ENCODE assay signal across 19 mouse cellular contexts in the genomic region with DNA sequence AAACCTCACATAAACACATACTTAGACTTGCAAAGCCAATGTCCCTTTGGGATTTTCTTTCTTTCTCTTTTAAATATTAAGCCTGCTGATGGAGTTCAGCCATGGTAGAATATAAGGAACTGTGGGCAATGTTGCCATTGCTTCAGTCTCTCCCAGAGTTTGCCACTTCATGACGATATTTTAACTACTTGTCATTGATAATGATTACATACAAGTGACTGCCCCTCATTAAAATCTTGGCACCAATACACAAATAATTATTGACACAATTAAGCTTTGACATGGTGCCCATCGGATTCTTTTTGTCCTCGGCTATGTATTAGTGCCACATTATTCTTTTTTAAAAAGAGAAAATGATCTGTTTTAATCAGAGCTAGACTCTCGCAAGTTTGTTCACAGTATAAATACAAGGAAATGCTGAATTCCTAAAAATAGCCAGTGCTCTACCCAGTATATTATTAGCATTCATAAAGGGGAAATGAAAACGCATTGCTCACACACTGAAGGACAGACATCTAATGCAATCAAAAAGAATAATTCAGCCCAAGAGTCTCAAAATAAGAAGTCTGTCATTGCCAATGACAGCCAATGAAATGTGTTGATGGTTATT.
"Had no signal": no experiment of that assay in that cellular context is flagged by ENCODE, and none has a peak within 500 bp of the region (broad histone marks: within the 10 kb centered on the region; RNA-seq: fewer than 3 reads in every experiment).

No protein-coding gene starts in this region.

- H3K9me3 ChIP-seq: liver, embryonic 12.5 days; liver, embryonic 15.5 days; lung, embryonic 15.5 days; midbrain, embryonic 12.5 days; midbrain, embryonic 15.5 days; neural tube, embryonic 13.5 days; stomach, embryonic 15.5 days had no signal

- H3K36me3 ChIP-seq: liver, embryonic 12.5 days; liver, embryonic 15.5 days; lung, embryonic 15.5 days; midbrain, embryonic 12.5 days; midbrain, embryonic 15.5 days; neural tube, embryonic 13.5 days; stomach, embryonic 15.5 days had no signal

- H3K9ac ChIP-seq: liver, embryonic 12.5 days; liver, embryonic 15.5 days; lung, embryonic 15.5 days; midbrain, embryonic 12.5 days; midbrain, embryonic 15.5 days; neural tube, embryonic 13.5 days; stomach, embryonic 15.5 days had no signal

- H3K4me2 ChIP-seq: liver, embryonic 12.5 days; liver, embryonic 15.5 days; lung, embryonic 15.5 days; midbrain, embryonic 12.5 days; midbrain, embryonic 15.5 days; neural tube, embryonic 13.5 days; stomach, embryonic 15.5 days had no signal

- H3K4me3 ChIP-seq: layer of hippocampus, adult 2 months; liver, embryonic 12.5 days; liver, embryonic 15.5 days; lung, embryonic 15.5 days; midbrain, embryonic 12.5 days; midbrain, embryonic 15.5 days; myocyte; neural tube, embryonic 13.5 days; stomach, embryonic 15.5 days had no signal

- H3K27me3 ChIP-seq: liver, embryonic 12.5 days; liver, embryonic 15.5 days; lung, embryonic 15.5 days; midbrain, embryonic 12.5 days; midbrain, embryonic 15.5 days; neural tube, embryonic 13.5 days; stomach, embryonic 15.5 days had no signal

- ATAC-seq: liver, embryonic 12.5 days; midbrain, embryonic 15.5 days had no signal

- H3K27ac ChIP-seq: kidney, postnatal 0 days; layer of hippocampus, adult 2 months; liver, embryonic 12.5 days; liver, embryonic 15.5 days; lung, embryonic 15.5 days; midbrain, embryonic 12.5 days; midbrain, embryonic 15.5 days; neural tube, embryonic 13.5 days; stomach, embryonic 15.5 days had no signal

- H3K4me1 ChIP-seq: liver, embryonic 12.5 days; liver, embryonic 15.5 days; lung, embryonic 15.5 days; midbrain, embryonic 12.5 days; midbrain, embryonic 15.5 days; stomach, embryonic 15.5 days had no signal

- DNase-seq: kidney, adult 2 months; kidney, postnatal 25 days; layer of hippocampus, adult 9-11 months; lung, adult 18-20 months; lung, postnatal 10 days; lung, postnatal 36 days; right cerebral cortex, postnatal 25 days; spleen, adult 18-20 months; thymus, postnatal 36 days had no signal
